Mouse (Mus musculus): ENCODE data around the gene Nfia. TPM values are rescaled to one million over a fixed set of nuclear protein-coding genes. Genes with fewer than 3 reads are reported as not detected.

Gene Nfia
- total RNA-seq, 2 experiments from 2014 or later, result 97.1 to 99.7 TPM

GRCm38 (mm10) chr4:97809582-97810295, 37.2 kb downstream of the Nfia start:
- intact Hi-C loops (cut with DNase I), result no loop called here
- DNase-seq, result no peak

- intact Hi-C loops (cut with DNase I), result no loop called here
- no peak for DNase-seq
These were observed 37.9 kb downstream of the Nfia start for GRCm38 (mm10) chr4:97810348-97810939.

- no peak for DNase-seq
- intact Hi-C loops (cut with DNase I), result no loop called here
These were observed 40.5 kb downstream of the Nfia start for GRCm38 (mm10) chr4:97813035-97813434.

- DNase-seq, result no peak
- intact Hi-C loops (cut with DNase I), result no loop called here
These were observed 41.5 kb downstream of the Nfia start for GRCm38 (mm10) chr4:97813996-97814395.

- DNase-seq, result no peak
- intact Hi-C loops (cut with DNase I), result no loop called here
These were observed 42.0 kb downstream of the Nfia start for GRCm38 (mm10) chr4:97814515-97814914.

GRCm38 (mm10) chr4:97816001-97816400, 43.5 kb downstream of the Nfia start:
- intact Hi-C loops (cut with DNase I), result no loop called here
- DNase-seq, result no peak

GRCm38 (mm10) chr4:97816753-97817152, 44.2 kb downstream of the Nfia start:
- no peak for DNase-seq

GRCm38 (mm10) chr4:97817741-97818140, 45.2 kb downstream of the Nfia start:
- DNase-seq, result no peak
- intact Hi-C loops (cut with DNase I), result no loop called here

More at GRCm38 (mm10) chr4:97816753-97817152, 44.2 kb downstream of the Nfia start:
- intact Hi-C loops (cut with DNase I), result no loop called here

- intact Hi-C loops (cut with DNase I), result no loop called here
- DNase-seq, result no peak
These were observed 46.0 kb downstream of the Nfia start for GRCm38 (mm10) chr4:97818498-97818897.

- DNase-seq, result no peak
- intact Hi-C loops (cut with DNase I), result no loop called here
These were observed 46.6 kb downstream of the Nfia start for GRCm38 (mm10) chr4:97819101-97819500.

- intact Hi-C loops (cut with DNase I), result no loop called here
- DNase-seq, result no peak
These were observed 48.1 kb downstream of the Nfia start for GRCm38 (mm10) chr4:97820474-97821259.

- intact Hi-C loops (cut with DNase I), result no loop called here
- DNase-seq, result no peak
These were observed 49.2 kb downstream of the Nfia start for GRCm38 (mm10) chr4:97821556-97822251.

- DNase-seq, result no peak
- intact Hi-C loops (cut with DNase I), result no loop called here
These were observed 51.0 kb downstream of the Nfia start for GRCm38 (mm10) chr4:97823512-97823911.

GRCm38 (mm10) chr4:97824451-97824850, 51.9 kb downstream of the Nfia start:
- no peak for DNase-seq
- intact Hi-C loops (cut with DNase I), result no loop called here

- no peak for DNase-seq
- intact Hi-C loops (cut with DNase I), result no loop called here
These were observed 52.9 kb downstream of the Nfia start for GRCm38 (mm10) chr4:97825432-97825831.

- no peak for DNase-seq
- intact Hi-C loops (cut with DNase I), result no loop called here
These were observed 53.3 kb downstream of the Nfia start for GRCm38 (mm10) chr4:97825841-97826240.

- intact Hi-C loops (cut with DNase I), result no loop called here
- no peak for DNase-seq
These were observed 54.6 kb downstream of the Nfia start for GRCm38 (mm10) chr4:97827115-97827514.

GRCm38 (mm10) chr4:97828579-97828978, 56.0 kb downstream of the Nfia start:
- intact Hi-C loops (cut with DNase I), result no loop called here
- DNase-seq, result no peak

GRCm38 (mm10) chr4:97829336-97830050, 57.0 kb downstream of the Nfia start:
- intact Hi-C loops (cut with DNase I), result no loop called here
- no peak for DNase-seq

GRCm38 (mm10) chr4:97830051-97830853, 57.7 kb downstream of the Nfia start:
- intact Hi-C loops (cut with DNase I), result no loop called here
- DNase-seq, result no peak
